Mouse (Mus musculus): ENCODE results near the gene 5031439G07Rik.

Gene 5031439G07Rik

DNA sequence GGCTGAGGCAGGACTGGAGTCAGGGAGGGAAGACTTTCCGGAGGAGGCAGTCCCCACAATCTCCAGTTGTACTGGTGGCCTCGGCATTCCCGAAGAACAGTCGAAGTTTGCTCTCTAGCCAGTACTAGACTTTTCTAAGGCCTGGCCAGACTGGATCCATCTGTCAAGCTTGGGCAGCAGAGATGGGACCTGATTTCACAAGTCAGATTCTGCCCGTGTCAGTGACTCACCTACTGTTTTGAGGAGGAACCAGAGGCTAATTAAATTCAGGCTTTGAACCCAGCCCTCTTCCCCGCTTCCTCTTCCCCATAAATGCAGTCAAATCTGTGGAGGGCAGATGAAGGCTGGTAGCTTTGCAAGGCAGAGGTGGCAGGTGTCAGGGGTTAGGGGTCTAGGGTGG is 6.7 kb upstream of the 5031439G07Rik start:
- DNase-seq (ENCODE audit: low spot score in 2 of 2): no peak

GRCm38 (mm10) chr15:84994498-84994897 is 6.1 kb upstream of the 5031439G07Rik start:
- DNase-seq (ENCODE audit: low spot score in 2 of 2): no peak

DNA sequence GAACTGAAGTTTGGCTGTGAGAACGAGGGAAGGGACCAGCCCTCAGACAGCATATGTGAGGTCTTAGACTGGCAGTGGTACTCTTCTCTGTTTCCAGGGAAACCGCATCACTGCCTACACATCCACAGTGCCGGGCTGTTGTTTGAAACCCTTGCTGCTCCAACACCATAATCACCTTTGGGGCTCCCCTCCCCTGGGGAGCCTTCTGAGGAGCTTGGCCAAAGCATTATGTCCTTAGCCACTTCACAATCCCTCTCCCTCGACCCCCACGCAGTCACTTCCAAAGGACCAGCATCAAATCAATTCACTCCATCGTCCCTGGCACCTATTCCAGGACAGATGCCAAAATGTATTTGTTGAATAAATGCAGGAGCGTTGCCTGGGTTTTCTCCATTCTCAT is 1.4 kb upstream of the 5031439G07Rik start:
- DNase-seq (ENCODE audit: low spot score in 2 of 2): no peak

DNA sequence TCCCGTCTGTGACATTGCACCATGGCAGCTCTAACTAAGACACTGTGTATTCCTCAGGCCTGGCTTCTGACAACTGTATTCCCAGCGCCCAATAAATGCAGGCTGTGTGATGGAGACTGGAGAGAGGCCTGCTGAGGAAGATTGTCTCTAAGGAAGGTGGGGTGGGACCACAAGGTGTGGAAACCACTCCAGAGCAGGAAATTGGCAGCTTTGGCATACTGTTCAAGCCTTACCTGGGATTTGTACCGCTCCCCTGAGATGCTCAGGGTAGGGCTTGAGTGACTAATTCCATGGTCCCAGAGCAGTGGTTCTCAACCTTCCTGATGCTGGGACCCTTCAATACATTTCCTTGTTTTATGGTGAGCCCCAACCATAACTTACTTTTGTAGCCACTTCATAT is 747 bp upstream of the 5031439G07Rik start:
- no peak for DNase-seq (ENCODE audit: low spot score in 2 of 2)

DNA sequence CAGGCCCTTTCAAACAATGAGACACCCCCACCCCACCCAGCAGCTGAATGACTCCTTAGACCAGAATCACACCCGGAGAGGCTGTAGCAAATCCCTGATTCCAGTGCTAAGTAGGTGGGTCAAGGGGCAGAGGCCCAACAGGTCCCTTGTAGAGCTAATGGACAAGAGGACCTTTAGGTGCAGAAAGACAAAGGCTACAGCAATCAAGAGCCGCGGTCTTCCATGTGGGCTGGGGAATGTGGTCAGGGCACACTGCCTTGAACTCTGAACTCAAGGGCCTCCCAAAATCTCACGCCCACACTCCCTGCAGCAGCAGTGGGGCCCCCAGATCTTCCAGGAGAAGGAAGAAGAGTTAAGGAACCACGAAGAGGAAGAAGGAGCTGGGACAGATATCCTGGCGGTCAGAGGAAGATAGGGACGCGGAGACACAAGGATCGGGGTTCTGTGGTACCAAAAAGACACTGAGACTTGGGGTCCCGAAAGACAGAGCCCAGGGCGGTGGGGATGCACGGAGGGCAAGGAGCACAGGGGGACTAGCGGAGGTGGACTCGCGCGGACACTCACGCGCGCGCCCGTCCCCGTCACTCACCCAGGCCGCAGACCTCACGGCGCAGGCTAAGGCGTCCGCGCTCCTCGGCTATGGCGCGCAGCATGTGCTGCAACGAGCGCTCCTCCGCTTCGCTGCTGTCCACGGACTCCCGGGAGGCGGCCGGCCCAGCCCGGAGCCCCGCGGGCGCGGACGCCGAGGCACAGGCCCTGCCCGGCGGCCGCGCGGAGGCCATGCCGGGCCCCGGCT is 1.1 kb downstream of the 5031439G07Rik start:
- no peak for DNase-seq (ENCODE audit: low spot score in 2 of 2)

DNA sequence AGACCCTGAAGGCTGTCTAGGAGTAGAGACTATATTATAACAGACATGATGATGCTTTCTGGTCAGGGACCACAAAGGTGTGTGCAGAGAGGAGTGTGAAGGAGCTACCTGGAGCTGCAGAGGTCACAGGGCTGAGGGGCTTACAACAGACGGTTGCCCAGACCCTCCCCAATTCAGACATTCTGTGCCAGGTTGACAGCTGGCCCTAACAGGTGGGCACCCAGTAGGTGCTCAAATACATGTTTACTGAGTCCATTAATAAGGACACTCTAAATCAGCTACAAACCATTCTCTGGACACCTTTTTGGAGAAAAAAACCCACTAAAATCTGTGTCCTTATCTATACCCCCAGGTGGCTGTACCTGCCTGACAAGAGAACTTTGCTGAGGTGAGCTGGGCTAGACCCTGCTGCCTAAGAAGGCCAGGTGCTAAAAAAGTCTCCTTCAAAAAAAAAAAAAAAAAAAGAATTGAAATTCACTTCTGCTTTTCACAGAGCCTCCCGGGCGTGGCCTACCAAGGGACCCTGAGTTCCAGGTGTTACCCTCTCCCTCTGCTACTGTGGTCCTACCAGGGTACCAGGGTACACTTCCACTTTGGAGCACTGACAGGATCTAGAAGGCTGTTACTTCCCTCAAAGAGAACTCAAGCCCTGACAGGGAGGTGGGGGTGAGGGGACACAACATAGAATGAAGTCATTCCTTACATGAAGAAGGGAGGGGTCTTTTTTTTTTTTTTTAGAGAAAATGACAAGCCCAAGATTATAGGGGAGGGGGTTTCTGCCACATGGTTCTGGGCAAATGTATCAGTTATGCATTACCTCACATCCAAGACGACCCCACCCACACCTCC is 2.0 kb downstream of the 5031439G07Rik start:
- no peak for DNase-seq (ENCODE audit: low spot score in 2 of 2)

DNA sequence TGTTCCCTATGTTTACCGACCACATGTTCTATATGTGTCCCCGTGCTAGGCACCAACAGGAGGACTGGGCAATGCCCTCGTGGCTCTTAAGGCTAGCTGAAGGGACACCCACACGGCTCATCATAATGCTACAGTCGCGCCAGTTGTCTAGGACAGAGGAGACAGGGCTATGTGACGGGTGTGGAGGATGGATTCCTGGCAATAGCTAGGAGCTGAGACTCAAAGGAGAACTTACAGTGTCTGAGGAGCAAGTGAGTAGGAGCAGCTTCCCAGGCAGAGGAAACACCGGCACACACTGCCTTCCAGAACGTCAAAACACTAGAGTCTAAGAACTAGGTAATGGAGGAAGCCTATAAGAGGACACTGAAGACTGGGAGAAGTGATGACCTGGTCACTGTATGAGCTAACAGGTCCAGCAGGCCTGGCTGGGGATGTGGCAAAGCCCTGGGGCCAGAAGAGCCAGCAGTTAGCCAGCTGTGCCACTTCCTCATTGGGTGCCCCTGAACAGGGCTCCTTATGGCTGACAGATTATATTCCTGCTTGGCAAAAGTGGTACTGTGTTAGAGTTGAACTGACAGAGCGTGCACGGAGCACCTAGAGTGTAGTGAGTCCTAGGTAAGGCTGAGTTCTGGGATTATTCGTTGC is 2.7 kb downstream of the 5031439G07Rik start:
- no peak for DNase-seq (ENCODE audit: low spot score in 2 of 2)

- no peak for DNase-seq (ENCODE audit: low spot score in 2 of 2)
These were observed 4.6 kb downstream of the 5031439G07Rik start for GRCm38 (mm10) chr15:84983721-84984120.

DNA sequence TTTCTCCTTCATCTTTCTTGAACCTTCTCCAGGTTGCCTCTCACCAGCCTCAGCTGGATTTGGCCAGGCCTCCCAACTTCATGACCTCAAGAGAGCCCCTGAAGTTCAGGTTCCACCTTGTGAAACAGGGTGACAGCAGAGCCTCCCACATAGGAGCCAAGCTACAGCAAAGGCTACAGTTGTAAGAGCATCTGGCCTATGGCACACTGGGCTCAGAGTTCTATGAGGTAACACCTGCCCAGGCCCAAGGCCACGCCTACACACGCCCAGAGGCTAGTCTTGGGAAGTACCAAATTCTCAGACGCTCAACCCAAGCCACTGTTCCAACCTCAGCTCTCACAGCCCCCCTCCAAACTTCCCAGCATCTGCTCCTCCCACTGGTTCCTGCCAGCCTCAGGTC is 5.5 kb downstream of the 5031439G07Rik start:
- no peak for DNase-seq (ENCODE audit: low spot score in 2 of 2)

DNA sequence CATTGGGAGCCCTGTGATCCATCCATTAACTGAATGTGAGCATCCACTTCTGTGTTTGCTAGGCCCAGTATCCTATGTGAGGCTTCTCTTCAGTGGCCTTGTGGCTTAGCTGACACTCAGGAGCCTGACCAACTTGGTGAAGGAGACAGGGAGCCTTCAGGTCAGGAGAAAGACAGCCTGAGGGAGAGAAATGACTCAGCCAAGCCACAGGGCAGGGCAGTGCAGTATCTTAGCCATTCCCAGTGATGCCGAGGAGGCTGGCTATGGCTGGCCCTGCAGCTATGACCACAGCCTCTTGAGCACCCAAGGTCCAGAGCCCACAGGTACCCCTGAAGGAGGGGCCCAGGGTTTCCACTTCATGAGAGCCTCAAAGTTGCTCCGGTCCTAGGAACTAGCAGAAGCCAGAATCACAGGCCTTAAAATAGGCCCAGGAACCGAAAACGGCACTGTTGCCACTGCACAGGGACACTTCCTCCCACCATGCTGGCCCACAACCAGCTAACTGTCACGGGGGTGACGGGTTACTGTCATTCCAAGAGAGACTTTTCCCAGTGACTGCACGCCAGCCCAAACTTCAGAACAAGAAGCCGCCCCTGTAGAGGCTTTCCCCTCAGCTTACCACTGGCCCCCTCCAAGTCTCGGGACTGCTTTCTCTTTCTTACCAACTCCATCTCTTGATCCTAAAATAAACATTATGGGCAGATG is 6.6 kb downstream of the 5031439G07Rik start:
- DNase-seq (ENCODE audit: low spot score in 2 of 2): no peak

- DNase-seq (ENCODE audit: low spot score in 2 of 2): peak; percentile 76 to 78
These were observed 12.6 kb downstream of the 5031439G07Rik start for GRCm38 (mm10) chr15:84975729-84976128.

- DNase-seq (ENCODE audit: low spot score in 2 of 2): no peak
These were observed 14.8 kb downstream of the 5031439G07Rik start for GRCm38 (mm10) chr15:84973544-84973871.

- no peak for DNase-seq (ENCODE audit: low spot score in 2 of 2)
These were observed 15.3 kb downstream of the 5031439G07Rik start for GRCm38 (mm10) chr15:84972860-84973543.

DNA sequence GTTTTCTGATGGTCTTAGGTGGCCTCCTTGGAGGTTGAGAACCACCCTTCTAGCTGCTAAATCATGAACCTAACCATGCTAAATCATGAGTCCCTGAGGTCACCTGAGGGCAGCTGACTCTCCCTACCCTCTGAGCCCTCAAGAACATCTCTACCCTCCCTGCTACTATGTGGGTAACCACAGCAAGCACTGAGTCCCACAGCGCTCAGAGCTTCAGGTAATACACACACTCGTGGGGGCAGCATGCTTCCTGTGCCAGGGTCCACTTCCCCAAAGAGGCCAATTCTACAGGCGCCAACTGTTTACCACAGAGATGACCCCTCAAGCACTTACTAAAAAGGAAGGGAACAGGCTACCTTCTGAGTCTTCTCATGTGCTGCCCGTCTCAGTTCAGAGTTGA is 19.8 kb downstream of the 5031439G07Rik start:
- no peak for DNase-seq (ENCODE audit: low spot score in 2 of 2)

DNA sequence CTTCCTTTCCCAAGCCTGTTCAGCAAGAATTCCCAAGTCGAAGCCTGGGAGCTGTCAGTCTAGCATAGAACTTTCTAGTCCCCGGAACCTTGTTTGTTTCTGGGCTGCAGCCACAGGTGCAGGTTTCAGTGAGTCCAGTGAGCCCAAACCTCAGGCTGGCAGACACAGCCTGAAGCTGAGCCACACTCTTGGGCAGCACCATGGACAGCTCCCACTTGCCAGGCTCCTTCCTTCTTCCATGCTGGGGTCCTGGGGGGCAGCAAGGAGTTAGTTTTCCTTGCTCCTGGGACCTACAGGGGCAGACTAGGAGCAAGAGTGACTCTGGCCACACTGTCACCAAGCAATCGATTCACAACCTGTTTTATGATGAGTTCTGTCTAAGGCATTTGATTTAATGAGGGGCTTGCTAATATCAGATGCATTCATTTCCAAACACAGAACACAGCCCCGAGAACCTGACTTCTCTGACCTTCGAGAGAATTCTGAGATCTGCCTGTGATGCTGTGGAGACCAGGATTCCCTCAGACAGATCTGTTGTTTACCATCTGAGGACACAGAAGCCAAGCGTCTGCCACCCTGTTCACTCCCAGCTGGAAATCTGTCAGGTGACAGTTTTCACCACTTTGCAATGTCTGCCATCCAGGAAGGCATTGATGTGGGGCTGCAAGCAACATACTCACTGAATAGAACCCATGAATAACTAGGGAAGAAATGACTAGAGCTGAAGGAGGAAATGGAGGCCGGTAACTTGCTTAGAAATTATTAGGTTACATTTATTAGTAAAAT is 22.6 kb downstream of the 5031439G07Rik start:
- DNase-seq (ENCODE audit: low spot score in 2 of 2): no peak

GRCm38 (mm10) chr15:84964771-84965170 is 23.6 kb downstream of the 5031439G07Rik start:
- DNase-seq (ENCODE audit: low spot score in 2 of 2): no peak

GRCm38 (mm10) chr15:84962518-84962917 is 25.8 kb downstream of the 5031439G07Rik start:
- DNase-seq (ENCODE audit: low spot score in 2 of 2): no peak

GRCm38 (mm10) chr15:84960692-84961091 is 27.7 kb downstream of the 5031439G07Rik start:
- DNase-seq (ENCODE audit: low spot score in 2 of 2): peak; percentile 79

DNA sequence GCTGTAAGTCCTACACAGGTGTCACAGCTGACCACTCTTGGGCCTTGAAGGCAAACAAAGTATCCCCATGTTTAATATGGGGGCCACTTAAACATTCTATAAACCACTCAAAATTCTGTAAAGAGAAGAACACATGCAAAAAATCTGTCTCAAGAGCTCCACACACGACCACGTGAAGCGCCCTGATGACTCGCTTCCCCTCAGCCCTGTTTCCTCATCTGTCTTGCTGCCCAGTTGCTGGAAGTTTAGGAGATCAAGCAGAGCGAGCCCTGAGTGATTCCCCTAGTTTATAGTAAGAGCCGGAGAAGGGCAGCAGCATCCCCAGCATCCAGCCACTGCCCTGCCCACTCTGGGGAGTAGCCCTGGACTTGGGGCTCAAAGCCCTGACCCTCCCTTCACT is 28.5 kb downstream of the 5031439G07Rik start:
- DNase-seq (ENCODE audit: low spot score in 2 of 2): no peak

DNA sequence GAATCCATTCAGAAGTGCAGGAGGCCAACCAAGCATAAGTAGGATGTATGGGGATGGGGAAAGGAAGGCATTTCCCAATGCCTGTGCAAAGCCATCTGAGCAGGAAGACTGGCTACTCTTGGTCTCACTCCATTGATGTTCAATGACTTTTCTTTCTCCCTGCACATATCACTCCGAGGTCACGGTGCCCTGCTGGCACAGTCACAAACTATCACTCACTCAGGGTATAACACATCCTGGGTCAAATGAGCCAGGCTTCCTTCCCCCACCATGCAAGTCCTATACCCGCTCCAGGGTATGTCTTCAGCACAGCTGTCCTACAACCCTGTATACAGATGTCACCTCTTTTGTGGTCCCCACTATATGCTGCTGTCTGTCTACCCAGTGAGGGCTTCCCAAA is 30.0 kb downstream of the 5031439G07Rik start:
- DNase-seq (ENCODE audit: low spot score in 2 of 2): no peak

DNA sequence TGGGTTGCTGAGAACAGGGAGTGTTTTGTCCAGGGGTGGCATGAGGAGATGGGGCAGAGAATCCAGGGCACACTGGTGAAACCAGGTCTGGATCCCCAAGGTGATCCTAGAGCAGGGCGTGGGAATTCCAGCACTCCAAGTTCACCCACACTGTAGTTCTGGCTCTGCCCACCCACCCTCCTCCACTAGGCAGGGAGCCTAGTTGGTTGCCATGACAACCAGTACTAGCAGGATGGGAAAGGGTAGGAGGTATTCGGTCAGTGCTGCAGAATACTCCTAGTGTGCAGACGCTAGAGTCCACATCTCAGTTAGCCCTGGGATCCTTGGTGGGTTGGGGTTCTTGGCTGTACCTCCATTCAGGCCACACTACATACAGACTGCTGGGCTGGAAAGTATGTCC is 30.5 kb downstream of the 5031439G07Rik start:
- peak; percentile 70 to 71 for DNase-seq (ENCODE audit: low spot score in 2 of 2)

Measured in frontal cortex, postnatal 36 days (tissue).